Mouse (Mus musculus) gastrocnemius, adult 2 months (tissue): ENCODE measurements at regions not wholly inside any gene's neighbourhood (a gene's known extent, or its start where the extent isn't known, plus 50 kb on each side); places are given as distances from the start of the nearest gene placed in this dataset.

ENCODE experiments used
- DNase-seq: peaks from one replicate; pipeline ENCODE4 v3.0.0; 2022
- H3K27ac ChIP-seq: fragments of 200-600 bp; 2 replicates; pipeline ENCODE4 v1.8.1; 2022; ENCODE audit warnings: mild to moderate bottlenecking
- H3K4me3 ChIP-seq: fragments of 200-600 bp; 2 replicates; pipeline ENCODE4 v1.8.1; 2022; ENCODE audit warnings: mild to moderate bottlenecking, moderate library complexity
- CTCF ChIP-seq: fragments of 200-600 bp; IDR thresholded peaks from 2 replicates; pipeline ENCODE4 v1.8.1; 2022; ENCODE audit warnings: antibody characterized with exemption, mild to moderate bottlenecking, moderate library complexity
- intact Hi-C: fragments of 180-260 bp; cut with DNase I; formaldehyde crosslinking; loops from one replicate; pipeline ENCODE4 v1.15.1; 2025

DNA sequence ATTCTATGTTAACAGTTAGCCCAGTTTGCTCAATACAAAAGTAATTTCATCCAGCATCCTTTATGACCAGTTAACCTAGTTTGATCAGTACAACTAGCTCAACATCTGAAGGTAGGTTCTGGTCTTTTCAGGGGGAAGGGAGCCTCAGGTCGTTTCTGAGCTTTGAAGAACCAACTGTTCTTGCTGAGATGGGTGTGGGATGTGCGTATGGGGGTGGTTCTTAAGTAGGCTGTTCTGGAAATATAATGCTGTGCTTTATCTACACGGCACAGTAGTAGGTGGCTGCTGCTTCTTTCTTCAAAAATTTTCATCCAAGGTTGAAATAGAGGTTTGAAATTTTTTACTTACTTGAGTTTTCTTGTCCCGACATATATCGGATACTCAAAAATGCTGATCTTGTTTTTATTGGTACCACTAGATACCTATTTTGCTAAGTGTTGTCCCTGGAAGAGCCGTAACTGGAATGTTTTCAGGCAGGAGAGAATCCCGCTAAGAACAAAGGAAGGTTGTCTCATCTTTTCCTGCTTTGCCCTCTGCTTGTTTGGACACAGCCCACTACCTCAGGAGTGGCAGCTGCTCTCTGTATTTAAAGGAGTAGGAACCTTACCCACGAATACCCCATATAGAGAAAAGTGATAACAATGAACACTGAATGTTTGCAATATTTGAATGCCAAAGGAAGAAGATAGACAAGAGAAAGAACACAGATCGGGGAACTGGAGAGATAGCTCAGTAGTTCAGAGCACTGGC lies 275.5 kb downstream of the Cdh10 start:
- H3K4me3 ChIP-seq: no peak overlapping the region
- no peak for TF ChIP-seq CTCF
- DNase-seq: no peak
- intact Hi-C loops: no loop called here
- H3K27ac ChIP-seq: no peak overlapping the region

GRCm38 (mm10) chr15:19114951-19115350 lies 296.2 kb downstream of the Cdh10 start:
- no peak overlapping the region for H3K27ac ChIP-seq
- no peak for TF ChIP-seq CTCF
- DNase-seq: no peak
- no peak overlapping the region for H3K4me3 ChIP-seq
- intact Hi-C loops: no loop called here

GRCm38 (mm10) chr15:19118995-19119394 lies 300.2 kb downstream of the Cdh10 start:
- DNase-seq: no peak
- Histone ChIP-seq H3K27ac (no peak overlapping the region), H3K4me3 (no peak overlapping the region)
- intact Hi-C loops: no loop called here
- no peak for TF ChIP-seq CTCF

GRCm38 (mm10) chr15:19127454-19127853 lies 308.7 kb downstream of the Cdh10 start:
- TF ChIP-seq CTCF: no peak
- intact Hi-C loops: no loop called here
- H3K4me3 ChIP-seq: no peak overlapping the region
- no peak overlapping the region for H3K27ac ChIP-seq
- no peak for DNase-seq

DNA sequence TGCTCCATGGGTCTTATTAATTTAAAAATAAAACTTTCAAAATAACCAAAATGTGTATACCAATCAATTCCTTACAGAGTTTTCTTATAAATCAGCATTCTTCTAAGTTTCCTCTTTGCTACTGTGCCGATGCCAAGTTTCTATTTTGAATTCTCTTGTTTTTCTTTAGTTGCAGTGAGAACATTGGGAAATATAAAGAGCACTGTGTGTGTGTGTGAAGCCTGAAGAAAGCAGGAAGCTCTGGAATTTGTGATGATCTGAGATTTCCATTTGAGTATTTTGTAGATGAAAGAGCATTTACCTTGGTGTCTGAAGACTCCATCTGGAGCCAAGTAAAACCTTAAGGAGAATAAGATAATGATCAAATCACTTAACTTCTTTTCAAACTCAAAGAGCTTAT lies 310.6 kb downstream of the Cdh10 start:
- intact Hi-C loops: no loop called here
- Histone ChIP-seq H3K4me3 (no peak overlapping the region), H3K27ac (no peak overlapping the region)
- DNase-seq: no peak
- TF ChIP-seq CTCF: no peak

DNA sequence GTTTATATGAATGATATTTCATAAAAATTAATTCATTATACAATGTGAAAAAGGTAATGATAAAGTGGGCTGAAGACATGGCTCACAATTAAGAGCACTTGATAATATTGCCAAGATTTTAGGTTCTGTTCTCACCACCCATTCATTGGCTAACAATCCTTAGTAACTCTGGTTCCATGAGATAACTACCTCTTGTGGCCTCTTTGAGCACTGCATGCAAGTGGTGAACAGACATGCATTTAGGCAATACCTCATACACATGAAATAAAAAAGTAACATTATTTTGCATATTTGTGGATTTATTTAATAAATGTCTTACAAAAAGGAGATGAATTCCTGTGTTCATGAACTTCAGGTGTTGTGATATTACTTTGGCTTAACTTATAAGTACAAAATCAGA lies 334.9 kb downstream of the Cdh10 start:
- no peak; the same call in 1 of the 2 replicates for TF ChIP-seq CTCF
- H3K4me3 ChIP-seq: no peak overlapping the region
- H3K27ac ChIP-seq: no peak overlapping the region
- intact Hi-C loops: no loop called here
- DNase-seq: no peak

GRCm38 (mm10) chr15:19162119-19162888 lies 343.6 kb downstream of the Cdh10 start:
- intact Hi-C loops: loop anchor here (10.0 kb wide), 1 partner anchor 52 kb away; no protein-coding TSS in a partner anchor
- TF ChIP-seq CTCF: no peak
- DNase-seq: peak; percentile 36

GRCm38 (mm10) chr15:19175470-19175869 lies 356.7 kb downstream of the Cdh10 start:
- intact Hi-C loops: no loop called here

More at GRCm38 (mm10) chr15:19162119-19162888, 343.6 kb downstream of the Cdh10 start:
- Histone ChIP-seq H3K27ac (no peak overlapping the region), H3K4me3 (no peak overlapping the region)

More at GRCm38 (mm10) chr15:19175470-19175869, 356.7 kb downstream of the Cdh10 start:
- Histone ChIP-seq H3K4me3 (no peak overlapping the region), H3K27ac (no peak overlapping the region)
- TF ChIP-seq CTCF: no peak
- no peak for DNase-seq
